Mouse (Mus musculus): ENCODE results near the gene Gprin1. TPM values are rescaled to one million over a fixed set of nuclear protein-coding genes. Genes with fewer than 3 reads are reported as not detected.

Gprin1 gene
- polyA plus RNA-seq, 1 experiment from 2014 or later = 3.4 TPM

DNA sequence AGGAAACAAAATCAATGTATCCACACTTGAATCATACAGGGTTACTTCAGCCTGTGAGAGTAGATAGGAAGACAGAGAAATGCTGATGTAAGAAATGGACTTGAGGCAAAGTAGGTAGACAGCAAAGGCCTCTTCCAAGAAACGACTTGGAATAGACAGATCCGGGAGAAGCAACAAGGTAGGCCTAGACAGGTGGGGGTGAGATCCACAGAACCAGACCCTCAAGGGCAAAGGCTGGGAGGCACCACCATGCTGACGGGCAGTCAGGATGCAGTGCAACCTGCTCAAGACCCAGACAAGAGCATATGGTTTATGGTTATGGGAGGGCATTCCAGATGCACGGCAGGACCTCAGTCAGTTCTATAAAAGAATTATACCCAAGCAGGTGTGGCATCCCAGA is 17.3 kb upstream of the Gprin1 start:
- H3K9me3 ChIP-seq (replicated peaks; ENCODE audit: control insufficient read depth, low read length) = no peaks in the 10 kb centered on the region
- H3K4me1 ChIP-seq (ENCODE audit: control insufficient read depth, insufficient read depth, low read length) = peaks cover 3% of the 10 kb centered on the region; the same call in 1 of the 2 replicates
- H3K36me3 ChIP-seq (replicated peaks; ENCODE audit: control insufficient read depth, insufficient read depth, low read depth, low read length) = no peaks in the 10 kb centered on the region
- DNase-seq (ENCODE audit: low spot score) = no peak
- WGBS = 79% methylated on average over 4 of the region's 4 CpGs
- H3K4me2 ChIP-seq (ENCODE audit: low read depth, low read length) = no peak overlapping the region
- no peak overlapping the region for H3K9ac ChIP-seq (replicated peaks; ENCODE audit: low read length)
- H3K27ac ChIP-seq (replicated peaks; ENCODE audit: low read depth, low read length) = no peak overlapping the region
- ATAC-seq (replicated peaks; ENCODE audit: insufficient number of reproducible peaks, low FRiP score, low TSS enrichment, low read depth) = no peak
- H3K27me3 ChIP-seq (ENCODE audit: control insufficient read depth, insufficient read depth, low read length) = peaks cover 46% of the 10 kb centered on the region
- H3K4me3 ChIP-seq (ENCODE audit: low read depth, low read length) = no peak overlapping the region

DNA sequence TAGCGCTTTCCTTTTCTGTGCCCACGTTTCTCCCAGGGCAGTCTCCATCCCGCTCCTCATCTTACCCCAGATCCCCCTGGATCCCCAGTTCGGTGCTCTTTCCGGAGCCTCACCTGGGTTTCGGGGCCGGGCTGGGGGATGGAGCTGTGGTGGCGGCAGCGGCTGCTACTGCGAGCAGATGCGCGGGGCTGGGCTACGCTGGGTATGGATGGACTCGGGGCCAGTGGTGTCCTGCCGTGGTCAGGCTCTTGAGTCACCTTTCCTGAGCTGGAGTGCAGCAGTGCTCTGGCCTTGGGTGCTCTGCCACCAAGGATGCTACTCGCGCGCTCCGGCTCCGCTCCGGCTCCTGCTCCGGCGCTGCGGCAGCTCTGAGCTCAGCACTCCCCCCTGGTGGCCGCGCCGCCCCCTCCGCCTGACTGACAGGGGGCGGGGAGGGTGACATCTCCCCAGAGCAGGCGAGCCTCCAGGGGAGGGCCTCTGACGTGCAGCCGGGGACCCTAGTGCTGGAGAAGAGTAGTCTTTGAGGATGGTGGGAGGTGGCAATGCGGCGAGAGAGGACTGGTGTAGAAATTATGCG is 16.6 kb upstream of the Gprin1 start, which contains the start of gene Sncb:
Gene Sncb (minus strand): TSS at position 404 of the 577 bp plus-strand sequence.
- H3K36me3 ChIP-seq (replicated peaks; ENCODE audit: control insufficient read depth, insufficient read depth, low read depth, low read length) = no peaks in the 10 kb centered on the region
- H3K4me2 ChIP-seq (ENCODE audit: low read depth, low read length) = peak within 1 kb of the TSS; percentile 61
- DNase-seq (ENCODE audit: low spot score) = peak; percentile 71
- H3K9ac ChIP-seq (replicated peaks; ENCODE audit: low read length) = no peak within 1 kb of the TSS; the same call in 1 of the 2 replicates
- H3K9me3 ChIP-seq (replicated peaks; ENCODE audit: control insufficient read depth, low read length) = no peaks in the 10 kb centered on the region
- H3K27me3 ChIP-seq (ENCODE audit: control insufficient read depth, insufficient read depth, low read length) = peaks cover 46% of the 10 kb centered on the region
- peak; percentile 71 for ATAC-seq (replicated peaks; ENCODE audit: insufficient number of reproducible peaks, low FRiP score, low TSS enrichment, low read depth)
- H3K4me1 ChIP-seq (ENCODE audit: control insufficient read depth, insufficient read depth, low read length) = peaks cover 3% of the 10 kb centered on the region; the same call in 1 of the 2 replicates
- H3K27ac ChIP-seq (replicated peaks; ENCODE audit: low read depth, low read length) = no peak within 1 kb of the TSS
- H3K4me3 ChIP-seq (ENCODE audit: low read depth, low read length) = peak within 1 kb of the TSS; percentile 32
- WGBS = 2% methylated on average over 35 of the region's 35 CpGs

DNA sequence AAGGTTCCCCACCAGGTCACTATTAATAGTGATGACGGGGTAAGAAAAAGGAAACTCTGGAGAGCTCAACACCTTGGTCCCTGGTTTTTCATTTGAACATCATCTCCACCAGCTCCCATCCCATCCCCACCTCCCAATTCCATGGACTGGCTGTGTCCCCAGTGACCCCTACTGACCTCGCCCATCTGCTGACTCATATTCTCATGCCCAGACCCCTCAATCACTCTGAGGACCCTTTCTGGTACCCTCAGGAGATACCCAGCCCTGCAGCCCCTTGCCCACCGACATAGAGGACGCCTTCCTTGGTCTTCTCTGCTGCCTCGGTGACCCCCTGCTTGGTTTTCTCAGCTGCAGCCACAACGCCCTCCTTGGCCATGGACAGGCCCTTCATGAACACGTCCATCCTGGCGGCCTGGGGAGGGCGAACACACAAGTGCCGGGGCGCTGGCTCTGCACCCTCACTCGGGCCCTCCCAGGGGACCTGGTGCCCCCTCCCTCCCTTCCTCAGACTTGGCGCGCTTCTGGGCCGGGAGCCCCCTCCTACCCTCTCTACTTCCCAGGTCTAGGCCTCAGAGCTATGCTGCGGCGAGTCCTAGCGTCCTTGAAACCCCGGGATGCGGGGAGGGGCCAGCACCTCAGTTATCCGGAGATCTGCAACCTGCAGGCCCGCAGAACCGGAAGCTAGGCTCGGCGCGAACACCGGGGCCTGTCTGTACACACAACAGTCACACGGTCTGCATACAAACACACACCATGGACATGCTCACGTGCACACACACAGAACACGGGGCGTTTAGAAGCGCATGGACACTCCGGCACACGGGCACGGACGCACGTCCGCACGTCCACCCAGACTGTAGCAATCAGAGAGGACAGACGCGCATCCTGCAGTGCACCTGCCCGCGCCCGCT is 15.9 kb upstream of the Gprin1 start:
- Histone ChIP-seq H3K9me3 (replicated peaks; ENCODE audit: control insufficient read depth, low read length) (no peaks in the 10 kb centered on the region), H3K27me3 (ENCODE audit: control insufficient read depth, insufficient read depth, low read length) (peaks cover 46% of the 10 kb centered on the region), H3K4me3 (ENCODE audit: low read depth, low read length) (peak overlapping the region; percentile 32), H3K27ac (replicated peaks; ENCODE audit: low read depth, low read length) (no peak overlapping the region), H3K4me1 (ENCODE audit: control insufficient read depth, insufficient read depth, low read length) (peaks cover 3% of the 10 kb centered on the region; the same call in 1 of the 2 replicates), H3K9ac (replicated peaks; ENCODE audit: low read length) (no peak overlapping the region; the same call in 1 of the 2 replicates), H3K4me2 (ENCODE audit: low read depth, low read length) (peak overlapping the region; percentile 61), H3K36me3 (replicated peaks; ENCODE audit: control insufficient read depth, insufficient read depth, low read depth, low read length) (no peaks in the 10 kb centered on the region)
- no peak for DNase-seq (ENCODE audit: low spot score)
- WGBS = 5% methylated on average over 44 of the region's 44 CpGs
- ATAC-seq (replicated peaks; ENCODE audit: insufficient number of reproducible peaks, low FRiP score, low TSS enrichment, low read depth) = no peak

DNA sequence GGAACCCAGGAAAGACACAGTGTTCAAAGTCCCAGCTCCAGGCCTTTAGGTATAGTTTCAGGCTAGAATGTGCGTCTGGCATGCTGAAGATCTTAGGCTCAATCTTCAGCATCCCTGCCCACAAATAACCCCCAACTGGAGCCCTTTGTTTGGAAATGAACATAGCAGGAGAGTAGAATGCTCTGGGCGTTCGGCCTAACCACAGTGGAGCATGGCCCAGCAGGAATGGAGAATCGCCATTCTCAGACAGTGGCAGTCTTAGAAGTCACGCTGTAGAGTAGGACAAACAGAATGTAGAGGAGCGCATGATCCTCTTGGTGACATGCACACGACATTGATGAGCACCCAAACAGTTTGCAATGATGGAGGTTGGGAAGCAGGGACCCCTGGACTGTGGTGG is 11.2 kb upstream of the Gprin1 start:
- 74% methylated on average over 7 of the region's 7 CpGs for WGBS
- Histone ChIP-seq H3K9me3 (replicated peaks; ENCODE audit: control insufficient read depth, low read length) (no peaks in the 10 kb centered on the region), H3K4me3 (ENCODE audit: low read depth, low read length) (no peak overlapping the region), H3K4me2 (ENCODE audit: low read depth, low read length) (no peak overlapping the region), H3K4me1 (ENCODE audit: control insufficient read depth, insufficient read depth, low read length) (0 out of 2 replicates have a peak, but pooled peaks cover 2% of the 10 kb centered on the region), H3K9ac (replicated peaks; ENCODE audit: low read length) (no peak overlapping the region), H3K27ac (replicated peaks; ENCODE audit: low read depth, low read length) (no peak overlapping the region), H3K36me3 (replicated peaks; ENCODE audit: control insufficient read depth, insufficient read depth, low read depth, low read length) (no peaks in the 10 kb centered on the region), H3K27me3 (ENCODE audit: control insufficient read depth, insufficient read depth, low read length) (peaks cover 30% of the 10 kb centered on the region)
- DNase-seq (ENCODE audit: low spot score) = no peak
- no peak for ATAC-seq (replicated peaks; ENCODE audit: insufficient number of reproducible peaks, low FRiP score, low TSS enrichment, low read depth)

DNA sequence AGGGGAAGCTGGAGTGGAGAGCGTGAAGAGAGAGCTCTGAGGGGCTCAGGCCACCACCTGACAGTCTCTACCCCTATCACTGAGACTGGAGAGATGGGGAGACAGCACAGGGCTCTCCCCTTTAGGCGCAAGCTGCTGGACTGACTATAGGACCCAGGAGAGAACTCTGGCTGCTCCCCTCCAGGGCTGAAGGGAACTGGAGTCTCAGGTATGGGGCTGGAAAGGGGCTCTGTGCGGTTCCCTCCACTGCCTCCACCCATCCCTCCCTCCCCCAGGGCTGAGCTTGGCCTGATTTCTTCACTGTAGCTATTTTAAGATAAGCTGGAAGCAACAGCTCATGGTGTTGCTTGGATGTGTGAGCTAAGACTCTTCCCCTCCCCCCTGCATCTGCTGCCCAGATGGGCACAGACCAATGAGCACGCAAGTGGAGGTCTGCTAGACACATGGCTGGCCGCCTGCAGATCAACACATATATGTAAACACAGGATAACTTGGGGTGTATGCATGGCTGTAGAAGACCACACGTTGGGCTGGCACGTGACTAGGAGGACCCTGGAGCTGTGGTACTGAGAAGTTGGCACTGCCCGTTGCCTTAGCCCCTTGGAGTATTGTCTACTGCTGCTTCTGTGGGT is 10.6 kb upstream of the Gprin1 start:
- no peaks in the 10 kb centered on the region for H3K36me3 ChIP-seq (replicated peaks; ENCODE audit: control insufficient read depth, insufficient read depth, low read depth, low read length)
- no peak overlapping the region for H3K4me3 ChIP-seq (ENCODE audit: low read depth, low read length)
- H3K4me1 ChIP-seq (ENCODE audit: control insufficient read depth, insufficient read depth, low read length) = 0 out of 2 replicates have a peak, but pooled peaks cover 2% of the 10 kb centered on the region
- WGBS = 43% methylated on average over 8 of the region's 8 CpGs
- no peak overlapping the region for H3K27ac ChIP-seq (replicated peaks; ENCODE audit: low read depth, low read length)
- DNase-seq (ENCODE audit: low spot score) = peak; percentile 37
- no peak for ATAC-seq (replicated peaks; ENCODE audit: insufficient number of reproducible peaks, low FRiP score, low TSS enrichment, low read depth)
- no peak overlapping the region for H3K4me2 ChIP-seq (ENCODE audit: low read depth, low read length)
- no peak overlapping the region for H3K9ac ChIP-seq (replicated peaks; ENCODE audit: low read length)
- peaks cover 24% of the 10 kb centered on the region for H3K27me3 ChIP-seq (ENCODE audit: control insufficient read depth, insufficient read depth, low read length)
- no peaks in the 10 kb centered on the region for H3K9me3 ChIP-seq (replicated peaks; ENCODE audit: control insufficient read depth, low read length)

DNA sequence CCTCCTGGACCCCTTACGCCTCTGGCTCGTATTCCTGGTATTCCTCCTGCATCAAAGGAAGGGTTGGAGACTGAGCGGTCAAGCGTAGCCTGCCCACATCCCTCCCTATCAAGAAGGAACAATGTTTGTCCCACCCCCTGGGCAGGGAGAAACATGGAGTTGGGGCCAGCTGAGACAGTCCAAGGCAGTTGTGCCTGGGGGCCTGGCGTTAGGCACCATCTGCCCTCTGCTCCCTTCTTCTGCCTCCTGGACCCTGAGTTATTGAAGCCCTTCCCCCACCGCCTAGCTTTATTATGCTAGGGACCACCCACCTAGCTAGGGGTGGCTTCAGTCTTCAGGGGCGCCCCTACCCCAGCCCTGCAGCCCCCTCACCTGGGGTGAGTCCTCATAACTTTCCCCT is 9.8 kb upstream of the Gprin1 start:
- no peak for DNase-seq (ENCODE audit: low spot score)
- 11% methylated on average over 7 of the region's 7 CpGs for WGBS
- Histone ChIP-seq H3K4me2 (ENCODE audit: low read depth, low read length) (no peak overlapping the region; the same call in 1 of the 2 replicates), H3K27me3 (ENCODE audit: control insufficient read depth, insufficient read depth, low read length) (peaks cover 16% of the 10 kb centered on the region), H3K4me1 (ENCODE audit: control insufficient read depth, insufficient read depth, low read length) (0 out of 2 replicates have a peak, but pooled peaks cover 2% of the 10 kb centered on the region), H3K9ac (replicated peaks; ENCODE audit: low read length) (no peak overlapping the region), H3K9me3 (replicated peaks; ENCODE audit: control insufficient read depth, low read length) (no peaks in the 10 kb centered on the region), H3K4me3 (ENCODE audit: low read depth, low read length) (no peak overlapping the region), H3K27ac (replicated peaks; ENCODE audit: low read depth, low read length) (no peak overlapping the region), H3K36me3 (replicated peaks; ENCODE audit: control insufficient read depth, insufficient read depth, low read depth, low read length) (no peaks in the 10 kb centered on the region)
- no peak for ATAC-seq (replicated peaks; ENCODE audit: insufficient number of reproducible peaks, low FRiP score, low TSS enrichment, low read depth)

DNA sequence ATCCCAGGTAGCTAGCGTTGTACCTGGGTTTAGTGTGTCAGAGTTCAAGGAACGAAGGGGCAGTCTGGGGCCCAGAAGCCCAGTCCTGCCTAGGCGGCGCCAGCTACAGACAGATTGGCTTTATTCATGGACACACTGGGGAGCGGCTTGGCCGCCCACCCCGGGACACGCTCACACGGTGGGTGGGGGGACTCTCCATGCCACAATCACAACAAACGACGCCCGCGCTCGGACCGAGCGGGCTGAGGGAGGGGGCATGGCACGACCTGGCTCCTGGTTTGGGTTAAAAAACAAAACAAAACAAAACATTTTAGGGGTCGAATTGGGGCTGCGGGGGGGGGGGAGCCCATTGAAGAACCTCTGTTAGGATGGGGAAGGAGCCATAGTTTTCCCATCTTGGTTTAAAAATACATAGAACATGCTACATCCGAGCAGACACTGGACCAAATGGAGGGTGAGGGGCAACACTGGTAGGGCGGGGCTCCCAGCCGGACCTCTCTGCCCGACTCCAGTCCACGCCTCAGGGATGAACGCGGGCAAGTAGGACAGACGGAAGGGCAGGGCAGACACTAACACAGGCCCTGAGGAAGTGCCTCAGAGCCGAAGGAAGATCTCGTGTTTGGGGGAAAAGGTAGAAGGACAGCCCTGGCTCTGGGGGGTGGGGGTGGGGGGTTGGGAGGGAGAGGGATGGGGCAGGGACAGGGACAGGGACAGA is 9.2 kb upstream of the Gprin1 start:
- peaks cover 10% of the 10 kb centered on the region for H3K27me3 ChIP-seq (ENCODE audit: control insufficient read depth, insufficient read depth, low read length)
- under 1% methylated on average over 29 of the region's 29 CpGs for WGBS
- H3K4me1 ChIP-seq (ENCODE audit: control insufficient read depth, insufficient read depth, low read length) = 0 out of 2 replicates have a peak, but pooled peaks cover 2% of the 10 kb centered on the region
- DNase-seq (ENCODE audit: low spot score) (no peak), ATAC-seq (replicated peaks; ENCODE audit: insufficient number of reproducible peaks, low FRiP score, low TSS enrichment, low read depth) (no peak; the same call in 1 of the 2 replicates)
- H3K9me3 ChIP-seq (replicated peaks; ENCODE audit: control insufficient read depth, low read length) = no peaks in the 10 kb centered on the region
- no peak overlapping the region for H3K27ac ChIP-seq (replicated peaks; ENCODE audit: low read depth, low read length)
- peak overlapping the region; percentile 76 for H3K4me2 ChIP-seq (ENCODE audit: low read depth, low read length)
- peak overlapping the region; percentile 30 for H3K4me3 ChIP-seq (ENCODE audit: low read depth, low read length)
- no peaks in the 10 kb centered on the region for H3K36me3 ChIP-seq (replicated peaks; ENCODE audit: control insufficient read depth, insufficient read depth, low read depth, low read length)
- no peak overlapping the region for H3K9ac ChIP-seq (replicated peaks; ENCODE audit: low read length)
